Mouse (Mus musculus): ENCODE results near the gene Hoxd8.

The Hoxd8 gene

DNA sequence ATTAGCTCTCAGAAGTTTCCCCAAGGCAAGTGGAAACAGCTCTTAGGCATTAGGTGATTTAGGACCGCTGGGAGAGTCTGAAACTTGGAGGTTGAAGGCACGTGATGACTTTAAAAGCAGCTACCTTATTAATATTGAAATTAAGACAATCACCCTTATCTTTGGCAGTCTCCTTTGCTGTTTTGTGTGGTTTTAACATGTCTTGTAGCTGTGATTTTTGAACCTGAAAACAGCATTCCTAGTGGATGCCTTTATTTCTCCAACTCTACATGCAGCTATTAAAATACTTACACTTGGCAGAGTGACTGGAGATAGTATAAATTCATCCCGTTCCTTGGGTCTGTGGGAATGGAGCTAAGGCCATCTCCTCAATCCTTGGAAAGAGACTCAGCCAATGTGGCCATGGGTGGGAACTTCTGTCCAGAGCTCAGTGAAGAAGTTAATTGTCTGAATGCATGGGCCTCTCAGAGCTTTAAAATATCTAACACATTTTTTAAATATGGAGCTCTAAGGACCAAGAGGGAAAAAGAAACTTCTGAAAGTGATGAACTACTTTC is 33.7 kb upstream of the Hoxd8 start:
- no peak for DNase-seq

DNA sequence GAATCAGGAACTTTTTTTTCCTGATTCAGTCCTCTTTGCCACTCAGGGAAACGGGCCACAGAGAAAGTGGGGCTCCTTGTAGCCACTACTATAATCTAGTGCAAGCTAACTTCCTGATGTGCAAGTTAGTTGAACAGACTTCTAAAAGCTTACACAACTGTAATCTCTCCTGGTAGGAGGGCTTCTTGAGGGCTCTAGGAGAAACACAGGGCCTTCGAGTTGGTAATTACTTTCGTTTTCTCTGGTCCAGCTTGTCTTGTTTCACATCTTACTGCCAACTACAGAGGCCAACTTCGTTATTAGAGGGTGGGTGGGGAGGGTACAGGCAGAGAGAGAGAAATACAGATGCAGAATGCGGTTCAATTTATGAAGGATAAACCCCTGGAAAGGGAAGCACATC is 32.6 kb upstream of the Hoxd8 start:
- no peak for DNase-seq

DNA sequence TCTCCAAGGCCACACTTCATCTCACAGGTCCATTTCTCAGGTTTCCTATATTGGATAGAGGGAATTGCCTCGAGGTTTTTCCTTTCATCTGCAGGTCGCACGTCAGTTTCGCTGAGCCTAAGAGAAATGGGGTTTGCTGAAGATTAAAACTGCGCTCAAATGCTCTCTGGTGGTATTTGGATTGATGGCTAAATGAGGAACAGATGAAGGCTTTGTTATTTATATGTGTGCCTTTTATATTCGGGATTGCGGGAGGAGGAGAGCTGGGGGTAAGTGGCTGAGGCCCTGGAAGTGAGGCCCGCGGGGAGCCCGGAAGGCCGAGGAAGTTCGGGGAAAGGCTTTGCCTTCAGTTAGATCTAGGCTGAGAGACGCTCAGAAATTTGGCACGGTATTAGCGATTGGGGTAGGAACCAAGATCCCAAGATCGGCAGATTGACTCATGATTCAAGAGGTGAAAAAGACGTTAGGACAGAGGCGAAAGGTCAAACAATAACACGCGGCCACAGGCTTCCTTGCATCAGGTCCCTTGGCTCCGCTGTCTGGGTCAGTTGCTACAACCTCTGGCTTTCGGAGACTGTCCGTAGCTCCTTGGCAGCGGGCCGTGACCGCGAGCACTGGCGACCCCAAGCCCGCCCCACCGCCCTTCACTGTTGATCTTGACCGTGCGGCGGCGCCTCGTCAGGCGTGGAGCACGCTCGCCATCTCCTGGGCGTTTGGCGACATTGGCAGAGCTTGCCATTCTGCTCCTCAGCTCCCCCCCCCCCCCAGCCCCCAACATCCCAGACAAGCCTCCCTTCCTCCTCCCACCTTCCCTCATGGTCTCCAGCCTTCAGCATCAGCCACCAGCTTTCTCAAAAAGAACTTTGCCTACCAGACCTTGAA is 31.7 kb upstream of the Hoxd8 start:
- peak; percentile 17 for DNase-seq

DNA sequence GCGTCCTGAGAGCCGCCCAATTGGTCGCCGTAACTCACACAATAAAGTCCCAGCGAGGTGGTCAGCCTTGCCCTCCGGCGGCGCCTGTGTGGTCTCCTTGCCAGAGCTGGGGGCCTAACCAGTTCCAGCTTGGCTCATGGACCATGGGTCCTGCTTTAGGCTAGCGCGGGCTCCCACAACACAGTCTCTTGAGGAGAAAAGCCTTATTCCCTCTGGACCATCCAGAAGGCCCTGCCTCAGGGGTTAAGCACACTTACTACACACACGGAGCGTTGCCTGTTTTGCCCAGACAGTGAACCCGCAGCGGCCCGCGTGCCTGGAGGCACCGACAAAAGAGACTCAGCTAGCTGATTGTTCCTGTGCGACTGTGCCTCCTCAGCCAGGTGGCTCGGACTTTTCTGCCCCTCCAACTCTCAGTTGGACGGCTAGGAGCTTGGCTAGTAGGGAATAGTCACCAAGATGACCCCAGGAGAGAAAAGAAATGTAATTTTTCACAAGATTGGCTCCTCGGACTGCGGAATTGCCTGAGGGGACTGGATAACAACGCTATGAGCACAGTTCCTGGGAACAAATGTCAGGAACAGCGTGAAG is 30.5 kb upstream of the Hoxd8 start:
- DNase-seq = no peak

DNA sequence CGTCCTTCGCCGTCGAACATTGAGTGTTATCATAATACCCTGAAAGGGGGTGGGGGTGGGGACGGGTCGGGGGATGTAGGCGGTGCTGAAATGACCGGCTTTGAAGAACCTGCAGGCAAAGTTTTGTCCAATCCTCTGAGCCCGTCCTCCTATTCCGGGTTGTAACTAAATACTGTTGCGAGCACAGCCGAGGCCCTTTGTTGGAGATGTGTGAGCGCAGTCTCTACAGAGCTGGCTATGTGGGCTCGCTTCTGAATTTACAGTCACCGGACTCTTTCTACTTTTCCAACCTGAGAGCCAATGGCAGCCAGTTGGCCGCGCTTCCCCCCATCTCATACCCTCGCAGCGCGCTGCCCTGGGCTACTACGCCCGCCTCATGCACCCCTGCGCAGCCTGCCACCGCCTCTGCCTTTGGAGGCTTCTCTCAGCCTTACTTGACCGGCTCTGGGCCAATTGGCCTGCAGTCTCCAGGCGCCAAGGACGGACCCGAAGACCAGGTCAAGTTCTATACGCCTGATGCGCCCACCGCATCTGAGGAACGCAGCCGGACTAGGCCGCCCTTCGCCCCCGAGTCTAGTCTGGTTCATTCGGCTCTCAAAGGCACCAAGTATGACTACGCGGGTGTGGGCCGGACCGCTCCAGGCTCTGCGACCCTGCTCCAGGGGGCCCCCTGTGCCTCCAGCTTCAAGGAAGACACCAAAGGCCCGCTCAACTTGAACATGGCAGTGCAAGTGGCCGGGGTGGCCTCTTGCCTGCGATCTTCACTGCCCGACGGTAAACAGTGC is 29.3 kb upstream of the Hoxd8 start, which contains the start of gene Hoxd12:
Gene Hoxd12 (plus strand): TSS at position 133 of the 785 bp plus-strand sequence.
- DNase-seq = no peak

DNA sequence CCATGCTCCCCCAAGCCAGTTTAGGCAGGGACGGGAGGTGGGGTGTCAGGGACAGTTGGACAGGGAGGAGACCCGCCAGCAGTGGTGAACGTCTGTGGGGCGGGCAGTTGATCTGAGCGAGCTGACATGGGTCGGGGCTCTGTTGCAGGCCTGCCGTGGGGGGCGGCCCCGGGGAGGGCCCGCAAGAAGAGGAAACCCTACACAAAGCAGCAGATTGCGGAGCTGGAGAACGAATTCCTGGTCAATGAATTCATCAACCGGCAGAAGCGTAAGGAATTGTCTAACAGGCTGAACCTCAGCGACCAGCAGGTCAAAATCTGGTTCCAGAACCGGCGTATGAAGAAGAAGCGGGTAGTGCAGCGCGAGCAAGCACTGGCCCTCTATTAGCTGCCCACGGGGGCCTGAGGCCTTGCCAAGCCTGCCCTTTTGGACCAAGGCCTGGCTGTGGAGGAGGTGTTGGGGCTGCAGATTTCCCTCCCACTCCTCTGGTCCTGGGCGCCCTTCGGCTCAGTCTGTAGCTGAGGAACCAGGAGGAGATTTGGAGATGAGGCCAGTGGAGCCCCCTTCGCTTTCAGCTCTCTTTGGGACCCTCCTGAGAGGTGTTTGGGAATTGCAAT is 28.6 kb upstream of the Hoxd8 start:
- no peak for DNase-seq

DNA sequence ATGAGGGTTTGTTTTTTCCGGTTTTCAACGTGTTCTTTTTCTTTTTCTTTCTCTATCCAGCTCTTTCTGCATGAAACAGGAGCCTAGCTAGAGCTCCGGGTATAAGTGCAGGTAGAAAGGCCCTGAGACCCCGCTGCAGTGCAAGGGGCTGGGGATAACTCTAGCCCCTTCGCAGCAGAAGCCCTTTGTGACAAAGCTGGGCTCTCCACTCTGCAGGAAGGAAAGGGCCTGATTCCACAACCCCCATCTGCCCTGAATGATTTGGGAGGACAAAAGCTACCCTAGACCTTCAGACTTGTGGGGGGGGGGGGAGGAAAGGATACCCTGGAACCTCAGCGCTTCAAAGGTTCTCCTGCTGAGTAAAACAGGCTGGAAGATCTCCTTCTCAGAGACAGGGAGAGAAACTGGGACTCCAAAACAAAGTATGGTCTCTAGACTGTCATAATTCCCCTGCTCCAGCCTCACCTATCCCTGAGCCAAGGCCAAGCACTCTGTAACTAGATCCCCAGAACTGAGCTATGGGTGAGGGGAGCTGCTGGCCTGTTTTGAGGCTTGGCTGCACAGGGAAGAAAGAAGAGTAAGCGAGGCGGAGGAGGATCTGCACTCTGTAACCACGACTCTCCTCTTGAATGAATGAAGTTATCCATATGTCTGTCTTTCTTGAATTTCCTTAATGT is 27.9 kb upstream of the Hoxd8 start:
- DNase-seq = no peak

DNA sequence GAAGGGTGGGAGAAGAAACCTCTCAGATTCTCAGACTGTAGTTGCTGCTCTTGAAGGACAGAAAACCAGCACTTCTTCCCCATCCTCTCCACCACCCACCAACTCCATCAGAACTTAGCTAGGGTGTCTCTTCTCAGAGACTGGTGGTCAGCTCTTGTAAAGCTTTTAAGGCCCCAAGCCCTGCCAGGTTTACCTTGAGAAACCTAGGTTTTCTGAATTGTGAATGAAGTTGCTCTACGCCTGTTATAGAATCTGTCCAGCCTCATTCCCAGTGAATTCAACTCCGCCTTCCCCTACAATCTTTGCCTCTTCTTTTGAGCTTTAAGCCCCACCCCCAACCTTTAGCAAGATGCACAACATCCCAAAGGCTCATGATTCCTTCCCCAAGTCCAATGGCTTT is 27.3 kb upstream of the Hoxd8 start:
- no peak for DNase-seq

DNA sequence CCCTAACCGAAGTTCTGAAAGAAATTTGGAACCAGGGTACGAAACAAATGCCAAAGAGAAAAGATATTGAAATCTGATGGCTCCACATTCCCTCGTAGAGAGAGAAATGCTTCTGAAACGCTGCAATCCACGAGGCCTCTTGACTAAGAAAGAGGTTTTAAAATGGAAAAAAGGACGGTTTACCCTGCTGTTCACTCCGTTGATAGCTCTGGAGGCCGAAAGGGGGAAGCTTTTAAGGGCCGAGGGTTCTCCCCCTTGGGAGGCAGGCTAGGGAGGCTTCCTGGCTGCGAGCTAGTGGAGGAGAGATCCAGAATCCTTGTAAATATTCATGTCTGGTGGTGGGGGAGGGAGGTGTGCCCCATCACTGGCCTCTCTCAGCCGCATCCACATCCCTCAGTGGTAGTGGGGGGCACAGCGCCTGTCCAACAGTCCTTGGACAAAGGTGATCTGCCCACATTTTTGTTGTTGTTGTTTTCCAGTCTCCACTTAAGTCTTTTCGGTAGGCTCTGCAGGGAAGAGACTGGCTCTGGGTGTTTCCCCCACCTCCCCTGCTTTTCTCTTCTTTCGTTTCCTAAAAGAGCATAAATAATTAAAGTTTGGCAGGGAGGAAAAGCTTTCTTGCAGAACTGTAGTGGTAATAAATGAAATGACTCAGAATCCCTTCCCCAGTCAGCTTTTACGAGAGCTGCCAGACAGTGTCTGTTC is 25.4 kb upstream of the Hoxd8 start, which contains the start of gene Hoxd11:
Gene Hoxd11 (plus strand): TSS at position 667 of the 705 bp plus-strand sequence.
- no peak for DNase-seq

DNA sequence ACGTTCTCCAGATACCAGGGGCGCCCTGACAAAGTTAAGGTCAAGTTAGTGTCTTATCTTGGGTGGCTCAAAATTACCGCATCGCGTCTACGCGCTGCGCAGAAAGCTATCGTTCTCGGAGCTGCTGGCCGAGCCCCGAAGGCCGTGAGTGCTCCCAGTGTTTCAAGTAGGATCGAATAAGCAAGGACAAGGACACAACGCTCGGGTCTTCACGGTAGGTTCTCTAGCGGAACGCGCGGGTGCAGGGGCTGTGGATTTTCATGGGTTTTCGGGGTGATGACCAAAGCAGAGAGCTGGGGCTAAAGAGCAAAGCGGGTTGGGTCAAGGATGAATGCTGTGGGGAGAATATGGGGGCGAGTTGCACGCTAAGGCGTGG is 24.8 kb upstream of the Hoxd8 start:
- no peak for DNase-seq

DNA sequence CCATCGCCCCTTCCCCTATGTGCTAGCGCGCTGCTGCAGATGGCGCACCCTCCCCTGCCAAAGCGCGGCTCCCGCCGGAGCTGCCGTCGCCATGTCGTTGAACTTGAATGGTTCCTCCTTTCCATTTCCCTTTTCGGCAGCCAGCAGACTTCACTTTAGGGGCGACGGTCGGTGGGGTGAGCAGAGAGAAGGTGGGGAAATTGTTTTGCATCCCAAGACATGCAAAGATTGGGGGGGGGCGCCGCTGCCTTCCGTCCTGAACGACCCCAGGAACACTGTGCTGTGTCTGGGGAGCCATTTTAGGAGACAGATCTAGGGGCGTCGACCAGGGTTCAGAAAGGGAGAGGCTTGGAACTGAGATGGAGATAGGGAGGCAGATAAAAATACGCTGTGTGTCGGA is 24.4 kb upstream of the Hoxd8 start:
- no peak for DNase-seq

DNA sequence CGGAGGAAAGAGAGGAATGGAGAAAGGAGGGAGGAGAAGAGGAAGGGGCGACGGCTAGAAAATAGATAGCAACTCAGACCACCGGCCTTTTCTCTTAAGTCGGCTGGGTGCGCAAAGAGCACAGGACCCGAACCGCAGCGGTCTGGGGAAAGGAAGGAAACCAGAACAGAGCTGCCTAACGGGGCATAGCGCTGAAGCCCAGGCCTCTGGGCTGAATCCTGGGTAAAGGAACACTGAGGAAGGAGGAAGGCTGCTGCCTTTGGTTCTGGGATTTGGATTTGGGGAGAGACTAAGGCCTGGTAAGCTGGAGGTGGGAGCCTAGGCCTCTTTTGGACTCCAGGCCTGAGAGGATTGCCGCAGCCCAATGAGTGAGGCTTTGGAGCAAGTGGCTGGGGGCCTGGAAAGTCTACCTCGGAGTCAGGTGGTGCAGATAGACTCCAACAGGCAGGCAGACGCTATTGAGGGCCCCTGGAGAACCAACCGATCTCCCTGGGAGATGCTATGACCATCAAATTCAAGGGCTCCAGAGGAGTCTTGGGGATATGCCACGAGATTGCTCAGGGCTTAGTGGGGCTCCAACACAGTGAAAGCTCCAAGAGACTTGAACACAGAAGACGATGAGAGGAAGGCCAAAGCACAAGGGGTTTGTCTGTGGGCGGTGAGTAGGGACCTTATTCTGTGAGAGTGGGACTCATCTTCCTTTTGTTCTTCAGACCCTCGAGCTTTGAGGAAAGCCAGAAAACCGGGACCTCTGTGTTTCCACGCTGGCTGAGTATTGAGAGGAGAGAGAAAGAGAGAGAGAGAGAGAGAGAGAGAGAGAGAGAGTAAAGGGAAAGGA is 23.6 kb upstream of the Hoxd8 start:
- no peak for DNase-seq

DNA sequence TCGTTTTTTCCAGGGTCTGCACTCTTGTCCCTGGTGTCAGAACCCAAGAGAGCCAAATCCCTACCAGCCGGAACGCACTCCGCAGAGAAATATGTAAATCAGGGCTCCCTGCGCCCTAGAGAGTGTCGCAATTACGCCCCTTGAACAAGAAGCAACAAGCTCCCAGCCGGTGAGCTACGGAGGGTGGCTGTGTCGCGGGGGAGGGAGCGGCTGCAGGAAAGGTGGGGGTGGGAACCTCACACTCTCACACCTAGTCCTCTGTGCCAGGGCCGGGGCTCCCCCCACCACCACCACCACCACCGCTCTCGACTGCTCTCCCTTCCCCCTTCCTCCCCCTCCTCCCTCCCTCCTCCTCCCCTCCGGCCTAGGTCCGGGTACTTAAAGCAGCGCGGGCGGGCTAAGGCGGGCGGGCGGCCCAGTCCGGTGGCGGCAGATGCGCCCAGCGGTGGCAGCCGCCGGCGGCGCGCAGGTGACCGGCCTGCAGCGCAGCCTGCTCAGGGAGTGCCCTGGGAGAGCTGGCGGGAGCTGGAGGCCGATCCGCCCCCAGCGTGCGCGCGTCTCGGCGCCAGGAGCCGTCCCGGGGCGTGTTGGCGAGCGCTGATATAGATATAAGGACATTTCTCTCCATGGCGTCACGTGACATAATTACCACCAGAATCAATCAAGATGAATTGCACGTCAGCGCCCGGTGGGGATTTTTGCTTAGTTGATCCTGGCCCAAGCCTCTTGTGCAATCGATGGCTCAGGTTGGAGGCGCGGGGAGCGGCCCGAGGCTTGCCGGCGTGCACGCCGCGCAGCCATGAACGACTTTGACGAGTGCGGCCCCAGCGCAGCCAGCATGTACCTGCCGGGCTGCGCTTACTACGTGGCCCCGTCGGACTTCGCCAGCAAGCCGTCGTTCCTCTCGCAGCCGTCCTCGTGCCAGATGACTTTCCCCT is 22.6 kb upstream of the Hoxd8 start:
- no peak for DNase-seq

DNA sequence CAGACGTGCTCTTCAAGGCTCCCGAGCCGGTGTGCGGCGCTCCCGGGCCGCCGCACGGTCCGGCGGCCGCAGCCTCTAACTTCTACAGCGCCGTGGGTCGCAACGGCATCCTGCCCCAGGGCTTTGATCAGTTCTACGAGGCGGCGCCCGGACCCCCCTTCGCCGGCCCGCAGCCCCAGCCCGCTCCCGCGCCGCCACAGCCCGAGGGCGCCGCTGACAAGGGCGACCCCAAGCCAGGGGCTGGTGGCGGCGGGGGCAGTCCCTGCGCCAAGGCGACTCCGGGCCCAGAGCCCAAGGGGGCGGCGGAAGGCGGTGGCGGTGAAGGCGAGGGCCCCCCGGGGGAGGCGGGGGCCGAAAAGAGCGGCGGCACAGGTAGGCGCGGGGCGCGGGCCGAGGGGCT is 21.6 kb upstream of the Hoxd8 start:
- DNase-seq = no peak

DNA sequence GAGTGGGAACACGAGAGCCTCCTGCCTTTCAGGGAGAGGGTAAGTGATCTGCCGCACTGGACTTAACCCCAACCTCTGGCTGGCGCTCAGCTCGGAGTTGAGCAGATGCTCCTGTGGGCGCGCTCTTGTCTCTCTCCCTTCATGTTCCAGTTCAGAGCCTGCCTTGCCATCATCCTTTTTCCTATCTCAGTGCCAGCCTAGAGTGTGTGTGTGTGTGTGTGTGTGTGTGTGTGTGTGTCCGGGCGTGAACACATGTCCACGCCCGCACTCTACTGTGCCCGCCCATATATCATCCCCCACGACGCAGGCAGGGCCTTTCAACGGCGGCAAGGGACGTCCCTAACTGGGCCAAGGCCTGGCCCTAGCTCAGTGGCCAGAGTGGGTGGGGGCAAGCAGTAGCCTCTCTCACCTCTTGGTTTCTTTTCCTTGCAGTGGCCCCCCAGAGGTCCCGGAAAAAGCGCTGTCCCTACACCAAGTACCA is 20.9 kb upstream of the Hoxd8 start:
- DNase-seq = no peak

DNA sequence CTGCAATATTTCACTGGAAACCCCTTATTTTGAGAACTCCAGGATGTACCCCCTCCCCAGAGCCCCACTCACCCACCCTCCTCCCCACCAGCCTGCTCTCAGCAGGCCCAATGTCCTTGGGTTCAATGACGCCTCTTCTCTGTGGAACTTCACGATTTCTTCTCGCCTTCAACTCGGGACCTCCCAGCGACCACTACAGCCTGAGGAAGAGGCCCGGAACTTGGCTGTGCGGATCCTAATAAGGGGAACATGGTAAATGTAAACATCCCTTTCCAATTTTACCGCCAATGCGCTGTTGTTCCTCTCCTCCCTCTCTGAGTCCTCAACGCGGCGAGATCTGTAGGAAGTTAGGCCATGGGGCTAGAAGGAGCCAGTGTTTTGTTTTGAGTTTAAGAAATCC is 20.3 kb upstream of the Hoxd8 start:
- no peak for DNase-seq

DNA sequence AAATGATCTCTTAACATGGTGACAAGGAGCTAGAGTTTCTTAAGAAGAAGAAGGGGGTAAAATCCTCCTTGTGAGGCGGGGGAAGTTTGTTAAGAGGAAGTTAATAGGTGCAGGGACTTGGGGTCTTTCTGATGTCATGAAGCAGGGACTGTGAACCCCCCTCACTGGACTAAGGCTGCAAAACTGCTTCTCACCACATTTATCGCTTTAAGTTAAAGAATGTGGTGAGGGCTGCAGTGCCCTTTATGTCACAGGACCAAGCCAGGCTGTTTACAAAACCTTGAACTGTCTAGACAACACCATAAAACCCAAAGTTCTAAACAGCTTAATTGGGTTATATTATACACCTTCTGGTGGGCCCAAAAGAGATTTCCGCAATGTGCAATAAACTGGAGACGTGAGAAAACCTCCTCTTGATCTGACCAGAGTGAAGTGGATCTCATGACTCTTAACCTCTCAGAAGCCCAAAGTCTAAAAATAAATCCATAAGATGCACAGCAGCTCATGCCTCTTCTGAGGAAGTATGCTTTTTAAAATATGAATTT is 19.3 kb upstream of the Hoxd8 start:
- DNase-seq = no peak

DNA sequence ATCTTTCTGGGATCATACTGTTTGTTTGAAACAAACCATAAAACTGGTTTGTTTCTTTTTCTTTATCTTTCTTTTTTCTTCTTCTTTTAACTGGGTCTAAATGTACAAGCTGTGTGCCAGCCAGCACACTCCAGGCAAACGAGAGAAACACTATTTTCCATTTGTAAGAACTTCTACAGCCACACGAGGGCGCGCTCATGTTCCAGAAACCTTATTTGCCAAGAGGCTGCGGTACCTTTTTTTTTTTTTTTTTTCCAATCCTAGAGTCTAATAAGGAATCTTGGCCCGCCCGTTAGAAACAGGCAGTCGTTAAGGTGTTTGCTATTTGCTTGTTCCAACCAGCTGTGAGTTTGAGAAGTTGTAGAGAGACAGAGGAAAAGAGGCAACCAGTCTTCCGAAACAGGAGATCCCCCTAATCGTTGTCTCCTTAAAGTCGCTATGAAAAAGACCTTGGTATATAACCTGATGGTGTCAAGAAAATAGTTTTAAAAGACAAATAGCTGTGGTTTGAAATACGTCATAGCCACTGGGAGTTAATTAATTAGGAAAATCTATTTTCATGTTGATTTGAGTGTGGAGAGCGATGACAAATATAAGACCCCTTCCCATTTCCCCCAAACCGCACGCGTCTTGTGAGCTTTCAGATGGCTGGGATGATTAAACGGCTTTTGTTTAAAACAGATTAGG is 18.0 kb upstream of the Hoxd8 start:
- no peak for DNase-seq
